Mouse (Mus musculus) kidney, adult 2 months (tissue): ENCODE results near the gene Tmbim6.

Source experiments
- CTCF ChIP-seq: fragments of 200-500 bp; conservative IDR thresholded peaks from 2 replicates; pipeline ENCODE4 v1.5.1; 2011; ENCODE audit warnings: low read depth, mild to moderate bottlenecking, control low read depth, low read length, moderate library complexity, mixed read lengths; ENCODE audit not compliant: insufficient read depth, insufficient read length
- POLR2A ChIP-seq: fragments of 200-500 bp; IDR thresholded peaks from one replicate; pipeline ENCODE4 v1.6.1; 2011; ENCODE audit warnings: low read depth, low read length, control low read depth

DNA sequence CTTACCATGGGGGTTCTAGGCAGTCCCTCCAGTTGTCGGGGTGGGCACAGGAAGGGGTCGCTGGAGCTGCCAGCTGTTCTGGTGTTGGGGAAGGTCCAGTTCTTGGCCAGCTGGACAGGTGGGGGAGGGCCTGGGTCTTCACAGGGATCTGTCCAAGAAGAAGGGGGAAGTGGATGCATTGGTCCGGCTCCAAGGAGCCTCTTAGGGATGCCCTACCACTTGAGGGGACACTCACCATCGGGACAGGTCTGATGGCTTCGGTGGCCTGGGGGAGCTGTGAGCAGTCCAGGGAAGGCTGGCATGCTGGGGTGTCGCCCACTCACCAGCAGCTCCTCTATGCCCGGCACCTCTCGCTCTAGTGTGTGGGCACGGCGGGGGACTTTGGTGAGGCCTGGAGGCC is 30.4 kb downstream of the Tmbim6 start:
- TF ChIP-seq CTCF (no peak), POLR2A (no peak)
